Mouse (Mus musculus) small intestine, adult 2 months (tissue): ENCODE measurements at regions not wholly inside any gene's neighbourhood (a gene's known extent, or its start where the extent isn't known, plus 50 kb on each side); places are given as distances from the start of the nearest gene placed in this dataset.
A peak's percentile ranks its signal among the peaks of the same experiment; 100 is the strongest.
"Not testable (repeated sequence)": the region's sequence is repeated elsewhere in the genome, so short reads cannot be mapped to it uniquely, and the experiment has no call there.

Experiments
- H3K27ac ChIP-seq: fragments of 200-500 bp; 2 replicates; pipeline ENCODE4 v1.5.1; 2012; ENCODE audit warnings: low read depth, low read length, control low read depth, inconsistent platforms; ENCODE audit not compliant: insufficient read depth
- H3K27me3 ChIP-seq: fragments of 200-500 bp; 2 replicates; pipeline ENCODE4 v1.6.1; 2012; ENCODE audit warnings: mild to moderate bottlenecking, moderate library complexity, low read length, inconsistent platforms; ENCODE audit not compliant: control insufficient read depth, insufficient read depth
- H3K36me3 ChIP-seq: fragments of 200-500 bp; 2 replicates; pipeline ENCODE4 v1.6.1; 2012; ENCODE audit warnings: mild to moderate bottlenecking, low read length, control low read depth, inconsistent platforms; ENCODE audit not compliant: control insufficient read depth, insufficient read depth
- H3K4me1 ChIP-seq: fragments of 200-500 bp; 2 replicates; pipeline ENCODE4 v1.6.1; 2012; ENCODE audit warnings: low read length, inconsistent platforms, mixed read lengths; ENCODE audit not compliant: control insufficient read depth, insufficient read depth, insufficient read length
- H3K4me3 ChIP-seq: fragments of 200-500 bp; 2 replicates; pipeline ENCODE4 v1.5.1; 2012; ENCODE audit warnings: low read depth, mild to moderate bottlenecking, control low read depth, inconsistent platforms, low read length, moderate library complexity
- CTCF ChIP-seq: fragments of 200-500 bp; IDR thresholded peaks from 2 replicates; pipeline ENCODE4 v1.5.1; 2012; ENCODE audit warnings: low read depth, mild to moderate bottlenecking, control low read depth, inconsistent platforms, low read length, moderate library complexity, mixed read lengths; ENCODE audit not compliant: insufficient replicate concordance, insufficient read length; ENCODE audit errors: extremely low read depth
- POLR2A ChIP-seq: fragments of 200-500 bp; IDR thresholded peaks from 2 replicates; pipeline ENCODE4 v1.6.1; 2012; ENCODE audit warnings: low read depth, mild to moderate bottlenecking, control low read depth, inconsistent platforms, low read length, moderate library complexity
- WGBS: fragments of 180-500 bp; shearing (Covaris S2); methylation state at CpG from one replicate; pipeline ENCODE4 v1.1.7; 2018; 5-methylcytosine and 5-hydroxymethylcytosine counted together

- 80% methylated on average over 1 of the region's 2 CpGs for WGBS
These were observed 97.7 kb upstream of the Zcchc13 start for GRCm38 (mm10) chrX:103532620-103533199.

GRCm38 (mm10) chrX:103533306-103533705 lies 97.1 kb upstream of the Zcchc13 start:
- H3K27ac ChIP-seq, result no peak overlapping the region; the same call in 1 of the 2 replicates
- no peak for TF ChIP-seq POLR2A
- no peak for TF ChIP-seq CTCF
- H3K27me3 ChIP-seq, result no peaks in the 10 kb centered on the region
- WGBS, result 28% methylated on average over 11 of the region's 11 CpGs
- H3K4me1 ChIP-seq, result no peaks in the 10 kb centered on the region
- no peak overlapping the region for H3K4me3 ChIP-seq
- H3K36me3 ChIP-seq, result no peaks in the 10 kb centered on the region

More at GRCm38 (mm10) chrX:103532620-103533199, 97.7 kb upstream of the Zcchc13 start:
- not testable (repeated sequence) for H3K4me1 ChIP-seq, H3K36me3 ChIP-seq, H3K27ac ChIP-seq, H3K27me3 ChIP-seq, H3K4me3 ChIP-seq

GRCm38 (mm10) chrX:103533831-103534230 lies 96.6 kb upstream of the Zcchc13 start:
- H3K4me1 ChIP-seq, result no peaks in the 10 kb centered on the region
- no peak overlapping the region for H3K4me3 ChIP-seq
- WGBS, result 58% methylated on average over 1 of the region's 1 CpGs
- H3K36me3 ChIP-seq, result no peaks in the 10 kb centered on the region
- H3K27ac ChIP-seq, result no peak overlapping the region
- H3K27me3 ChIP-seq, result no peaks in the 10 kb centered on the region
- TF ChIP-seq POLR2A (no peak), CTCF (no peak)

GRCm38 (mm10) chrX:103546490-103547202 lies 83.7 kb upstream of the Zcchc13 start:
- no peaks in the 10 kb centered on the region for H3K27me3 ChIP-seq
- H3K27ac ChIP-seq, result peak overlapping the region; percentile 98
- TF ChIP-seq CTCF (no peak), POLR2A (no peak)
- WGBS, result 14% methylated on average over 5 of the region's 5 CpGs
- no peaks in the 10 kb centered on the region for H3K36me3 ChIP-seq
- H3K4me1 ChIP-seq, result peaks cover 2% of the 10 kb centered on the region; the same call in 1 of the 2 replicates
- no peak overlapping the region for H3K4me3 ChIP-seq

GRCm38 (mm10) chrX:103551304-103551703 lies 79.1 kb upstream of the Zcchc13 start:
- no peak for TF ChIP-seq POLR2A
- Histone ChIP-seq H3K4me1 (peaks cover 5% of the 10 kb centered on the region; the same call in 1 of the 2 replicates), H3K27ac (peak overlapping the region; percentile 84), H3K4me3 (no peak overlapping the region), H3K36me3 (no peaks in the 10 kb centered on the region), H3K27me3 (no peaks in the 10 kb centered on the region)
- WGBS, result 31% methylated on average over 14 of the region's 14 CpGs

- 91% methylated on average over 3 of the region's 3 CpGs for WGBS
- Histone ChIP-seq H3K4me3 (no peak overlapping the region), H3K4me1 (peaks cover 7% of the 10 kb centered on the region; the same call in 1 of the 2 replicates), H3K27ac (no peak overlapping the region), H3K36me3 (no peaks in the 10 kb centered on the region), H3K27me3 (no peaks in the 10 kb centered on the region)
- TF ChIP-seq POLR2A (no peak), CTCF (no peak)
These were observed 77.2 kb upstream of the Zcchc13 start for GRCm38 (mm10) chrX:103553196-103553595.

GRCm38 (mm10) chrX:103553605-103554004 lies 76.8 kb upstream of the Zcchc13 start:
- Histone ChIP-seq H3K4me1 (peaks cover 7% of the 10 kb centered on the region; the same call in 1 of the 2 replicates), H3K27me3 (no peaks in the 10 kb centered on the region), H3K27ac (no peak overlapping the region), H3K4me3 (no peak overlapping the region), H3K36me3 (no peaks in the 10 kb centered on the region)
- TF ChIP-seq POLR2A (no peak), CTCF (no peak)
- WGBS, result 86% methylated on average over 3 of the region's 3 CpGs

GRCm38 (mm10) chrX:103555041-103555986 lies 75.1 kb upstream of the Zcchc13 start:
- H3K27me3 ChIP-seq, H3K4me3 ChIP-seq, H3K27ac ChIP-seq, H3K36me3 ChIP-seq, H3K4me1 ChIP-seq: not testable (repeated sequence)
- WGBS, result 50% methylated on average over 4 of the region's 5 CpGs
